Mouse (Mus musculus): Measurements from ENCODE around the gene Coa3. TPM values are rescaled to one million over a fixed set of nuclear protein-coding genes. Genes with fewer than 3 reads are reported as not detected.

Gene Coa3
- polyA plus RNA-seq, 1 experiment from 2014 or later: 204 TPM

GRCm38 (mm10) chr11:101262272-101262967 lies 16.5 kb downstream of the Coa3 start:
- Histone ChIP-seq H3K36me3 (ENCODE audit: control insufficient read depth, insufficient read depth, low read length) (peaks cover 2% of the 10 kb centered on the region), H3K9me3 (ENCODE audit: control insufficient read depth, low read length) (no peaks in the 10 kb centered on the region), H3K9ac (ENCODE audit: low read length) (no peak overlapping the region), H3K4me1 (ENCODE audit: control insufficient read depth, insufficient read depth, low read length) (peaks cover 25% of the 10 kb centered on the region; the same call in 1 of the 2 replicates), H3K27me3 (ENCODE audit: control insufficient read depth, insufficient read depth, low read length) (peaks cover 43% of the 10 kb centered on the region), H3K27ac (replicated peaks; ENCODE audit: low read depth, low read length) (no peak overlapping the region), H3K4me2 (ENCODE audit: low read depth, severe bottlenecking) (peak overlapping the region; percentile 97), H3K4me3 (ENCODE audit: low read depth, low read length) (peak overlapping the region; percentile 18)
- ATAC-seq (ENCODE audit: insufficient number of reproducible peaks, low FRiP score, low TSS enrichment, low read depth) (no peak), DNase-seq (ENCODE audit: low spot score) (peak; percentile 53)
- 3% methylated on average over 24 of the region's 24 CpGs for WGBS

GRCm38 (mm10) chr11:101260826-101261380 lies 18.0 kb downstream of the Coa3 start:
- ATAC-seq (ENCODE audit: insufficient number of reproducible peaks, low FRiP score, low TSS enrichment, low read depth): no peak; the same call in 1 of the 2 replicates
- Histone ChIP-seq H3K4me2 (ENCODE audit: low read depth, severe bottlenecking) (peak overlapping the region; percentile 97), H3K36me3 (ENCODE audit: control insufficient read depth, insufficient read depth, low read length) (peaks cover 4% of the 10 kb centered on the region), H3K27me3 (ENCODE audit: control insufficient read depth, insufficient read depth, low read length) (peaks cover 38% of the 10 kb centered on the region), H3K9me3 (ENCODE audit: control insufficient read depth, low read length) (no peaks in the 10 kb centered on the region), H3K27ac (replicated peaks; ENCODE audit: low read depth, low read length) (no peak overlapping the region), H3K4me3 (ENCODE audit: low read depth, low read length) (peak overlapping the region; percentile 56), H3K9ac (ENCODE audit: low read length) (peak overlapping the region; percentile 63), H3K4me1 (ENCODE audit: control insufficient read depth, insufficient read depth, low read length) (peaks cover 25% of the 10 kb centered on the region; the same call in 1 of the 2 replicates)
- no peak for DNase-seq (ENCODE audit: low spot score)
- 1% methylated on average over 30 of the region's 30 CpGs for WGBS

- peak within 1 kb of the TSS; percentile 63 for H3K9ac ChIP-seq (ENCODE audit: low read length)
- peaks cover 25% of the 10 kb centered on the region; the same call in 1 of the 2 replicates for H3K4me1 ChIP-seq (ENCODE audit: control insufficient read depth, insufficient read depth, low read length)
- H3K27ac ChIP-seq (replicated peaks; ENCODE audit: low read depth, low read length): peak within 1 kb of the TSS; percentile 62
- H3K27me3 ChIP-seq (ENCODE audit: control insufficient read depth, insufficient read depth, low read length): peaks cover 35% of the 10 kb centered on the region
- ATAC-seq (ENCODE audit: insufficient number of reproducible peaks, low FRiP score, low TSS enrichment, low read depth) (peak; percentile 83), DNase-seq (ENCODE audit: low spot score) (peak; percentile 81)
- peak within 1 kb of the TSS; percentile 56 for H3K4me3 ChIP-seq (ENCODE audit: low read depth, low read length)
- WGBS: under 1% methylated on average over 43 of the region's 43 CpGs
- H3K36me3 ChIP-seq (ENCODE audit: control insufficient read depth, insufficient read depth, low read length): peaks cover 5% of the 10 kb centered on the region
- no peaks in the 10 kb centered on the region for H3K9me3 ChIP-seq (ENCODE audit: control insufficient read depth, low read length)
- peak within 1 kb of the TSS; percentile 97 for H3K4me2 ChIP-seq (ENCODE audit: low read depth, severe bottlenecking)
These were observed 18.7 kb downstream of the Coa3 start, which contains the start of gene Wnk4 for GRCm38 (mm10) chr11:101259948-101260825. Wnk4 (plus strand) TSS chr11:101260567.

- Histone ChIP-seq H3K4me3 (ENCODE audit: low read depth, low read length) (0 out of 2 replicates have a peak overlapping the region, but pooled peaks have one; percentile 56), H3K9me3 (ENCODE audit: control insufficient read depth, low read length) (no peaks in the 10 kb centered on the region), H3K36me3 (ENCODE audit: control insufficient read depth, insufficient read depth, low read length) (peaks cover 5% of the 10 kb centered on the region), H3K9ac (ENCODE audit: low read length) (peak overlapping the region; percentile 27; the same call in 1 of the 2 replicates), H3K27ac (replicated peaks; ENCODE audit: low read depth, low read length) (0 out of 2 replicates have a peak overlapping the region, but pooled peaks have one; percentile 62), H3K27me3 (ENCODE audit: control insufficient read depth, insufficient read depth, low read length) (peaks cover 28% of the 10 kb centered on the region), H3K4me2 (ENCODE audit: low read depth, severe bottlenecking) (peak overlapping the region; percentile 97), H3K4me1 (ENCODE audit: control insufficient read depth, insufficient read depth, low read length) (peaks cover 22% of the 10 kb centered on the region; the same call in 1 of the 2 replicates)
- ATAC-seq (ENCODE audit: insufficient number of reproducible peaks, low FRiP score, low TSS enrichment, low read depth) (no peak), DNase-seq (ENCODE audit: low spot score) (no peak)
- 36% methylated on average over 6 of the region's 6 CpGs for WGBS
These were observed 19.6 kb downstream of the Coa3 start for GRCm38 (mm10) chr11:101259261-101259712.

GRCm38 (mm10) chr11:101255826-101256775 lies 22.8 kb downstream of the Coa3 start:
- H3K4me1 ChIP-seq (ENCODE audit: control insufficient read depth, insufficient read depth, low read length): peaks cover 15% of the 10 kb centered on the region
- H3K4me3 ChIP-seq (ENCODE audit: low read depth, low read length): no peak overlapping the region
- no peak overlapping the region for H3K9ac ChIP-seq (ENCODE audit: low read length)
- WGBS: 90% methylated on average over 13 of the region's 13 CpGs
- 0 out of 2 replicates have a peak, but pooled peaks cover under 1% of the 10 kb centered on the region for H3K27me3 ChIP-seq (ENCODE audit: control insufficient read depth, insufficient read depth, low read length)
- H3K27ac ChIP-seq (replicated peaks; ENCODE audit: low read depth, low read length): no peak overlapping the region
- ATAC-seq (ENCODE audit: insufficient number of reproducible peaks, low FRiP score, low TSS enrichment, low read depth): no peak
- H3K9me3 ChIP-seq (ENCODE audit: control insufficient read depth, low read length): no peaks in the 10 kb centered on the region
- DNase-seq (ENCODE audit: low spot score): no peak
- H3K36me3 ChIP-seq (ENCODE audit: control insufficient read depth, insufficient read depth, low read length): peaks cover 5% of the 10 kb centered on the region
- H3K4me2 ChIP-seq (ENCODE audit: low read depth, severe bottlenecking): no peak overlapping the region

GRCm38 (mm10) chr11:101253613-101254389 lies 25.1 kb downstream of the Coa3 start, which contains the start of gene Vps25:
Vps25 (plus strand) TSS chr11:101253707.
- Histone ChIP-seq H3K4me1 (ENCODE audit: control insufficient read depth, insufficient read depth, low read length) (peaks cover 6% of the 10 kb centered on the region), H3K4me2 (ENCODE audit: low read depth, severe bottlenecking) (peak within 1 kb of the TSS; percentile 69), H3K9ac (ENCODE audit: low read length) (peak within 1 kb of the TSS; percentile 87), H3K9me3 (ENCODE audit: control insufficient read depth, low read length) (no peaks in the 10 kb centered on the region), H3K36me3 (ENCODE audit: control insufficient read depth, insufficient read depth, low read length) (peaks cover 5% of the 10 kb centered on the region), H3K27me3 (ENCODE audit: control insufficient read depth, insufficient read depth, low read length) (no peaks in the 10 kb centered on the region), H3K27ac (replicated peaks; ENCODE audit: low read depth, low read length) (peak within 1 kb of the TSS; percentile 43; the same call in 1 of the 2 replicates), H3K4me3 (ENCODE audit: low read depth, low read length) (peak within 1 kb of the TSS; percentile 85)
- WGBS: 0% methylated on average over 40 of the region's 40 CpGs
- ATAC-seq (ENCODE audit: insufficient number of reproducible peaks, low FRiP score, low TSS enrichment, low read depth): peak; percentile 60; the same call in 1 of the 2 replicates
- peak; percentile 89 for DNase-seq (ENCODE audit: low spot score)

- Histone ChIP-seq H3K4me1 (ENCODE audit: control insufficient read depth, insufficient read depth, low read length) (peaks cover 9% of the 10 kb centered on the region), H3K4me2 (ENCODE audit: low read depth, severe bottlenecking) (peak overlapping the region; percentile 69), H3K4me3 (ENCODE audit: low read depth, low read length) (peak overlapping the region; percentile 85), H3K27me3 (ENCODE audit: control insufficient read depth, insufficient read depth, low read length) (no peaks in the 10 kb centered on the region), H3K9me3 (ENCODE audit: control insufficient read depth, low read length) (no peaks in the 10 kb centered on the region), H3K9ac (ENCODE audit: low read length) (peak overlapping the region; percentile 87), H3K27ac (replicated peaks; ENCODE audit: low read depth, low read length) (no peak overlapping the region), H3K36me3 (ENCODE audit: control insufficient read depth, insufficient read depth, low read length) (peaks cover 5% of the 10 kb centered on the region)
- no peak for DNase-seq (ENCODE audit: low spot score)
- no peak for ATAC-seq (ENCODE audit: insufficient number of reproducible peaks, low FRiP score, low TSS enrichment, low read depth)
- WGBS: 17% methylated on average over 7 of the region's 7 CpGs
These were observed 26.0 kb downstream of the Coa3 start for GRCm38 (mm10) chr11:101252941-101253340.
